26 mouse cellular contexts compared by ENCODE assay signal in the genomic region with DNA sequence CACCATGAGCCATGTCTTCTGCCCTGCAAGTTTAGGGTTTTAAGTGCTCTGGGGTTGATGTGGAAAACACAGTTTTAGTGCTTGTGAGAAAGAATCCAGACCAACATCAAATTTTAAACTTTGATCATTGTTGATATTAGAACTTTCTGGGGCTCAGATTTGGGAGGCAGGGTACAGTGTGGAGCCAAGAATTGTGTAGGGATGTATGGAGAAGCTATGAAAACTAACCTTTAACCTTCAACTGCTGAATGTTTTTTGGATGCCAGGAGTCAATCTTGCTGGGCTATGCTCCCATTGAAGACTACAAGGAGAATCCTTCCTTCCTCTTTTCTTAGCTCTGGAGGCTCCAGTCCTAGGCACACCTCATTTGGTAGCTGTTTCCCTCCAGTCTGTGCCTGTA. TPM values are rescaled to one million over a fixed set of nuclear protein-coding genes. Genes with fewer than 3 reads are reported as not detected.
A peak's percentile ranks its signal among the peaks of the same experiment; 100 is the strongest.
DNase-seq lines count a peak whose midpoint lies in the region; ATAC-seq and TF ChIP-seq lines count a peak whose summit lies in the region.
"Had no signal": no experiment of that assay in that cellular context is flagged by ENCODE, and none has a peak within 500 bp of the region (broad histone marks: within the 10 kb centered on the region; RNA-seq: fewer than 3 reads in every experiment).

No protein-coding gene starts in this region.

- no peak for TF ChIP-seq CTCF in gastrocnemius, adult 2 months (IDR thresholded peaks at IDR 0.05)
- TF ChIP-seq CTCF in bone marrow macrophage, adult 2 months (IDR thresholded peaks at IDR 0.05; ENCODE audit: low read depth, low read length) = no peak

- H3K4me1 ChIP-seq in lung, embryonic 15.5 days = peaks cover 34% of the 10 kb centered on the region; the same call in 1 of the 2 replicates
- H3K4me1 ChIP-seq in bone marrow macrophage, adult 2 months (ENCODE audit: control insufficient read depth, insufficient read depth, low read length) = peaks cover 51% of the 10 kb centered on the region
- H3K4me1 ChIP-seq in hindbrain, embryonic 12.5 days = no peaks in the 10 kb centered on the region
- H3K4me1 ChIP-seq: forebrain, embryonic 10.5 days; forebrain, embryonic 13.5 days had no signal

- no peak overlapping the region for H3K4me3 ChIP-seq in gastrocnemius, adult 2 months
- H3K4me3 ChIP-seq in lung, embryonic 15.5 days = no peak overlapping the region
- H3K4me3 ChIP-seq in bone marrow macrophage, adult 2 months (ENCODE audit: insufficient read depth, low read length) = no peak overlapping the region
- no peak overlapping the region for H3K4me3 ChIP-seq in hindbrain, embryonic 12.5 days
- H3K4me3 ChIP-seq: forebrain, embryonic 10.5 days; forebrain, embryonic 13.5 days; heart, embryonic 12.5 days; heart, embryonic 15.5 days; hindbrain, embryonic 10.5 days had no signal

- no peak overlapping the region for H3K4me2 ChIP-seq in lung, embryonic 15.5 days
- no peak overlapping the region for H3K4me2 ChIP-seq in hindbrain, embryonic 12.5 days (replicated peaks)
- H3K4me2 ChIP-seq: forebrain, embryonic 13.5 days; heart, embryonic 12.5 days; heart, embryonic 15.5 days; hindbrain, embryonic 14.5 days had no signal

- no peaks in the 10 kb centered on the region for H3K9me3 ChIP-seq in lung, embryonic 15.5 days
- H3K9me3 ChIP-seq in hindbrain, embryonic 12.5 days (replicated peaks) = no peaks in the 10 kb centered on the region
- H3K9me3 ChIP-seq: forebrain, embryonic 10.5 days; forebrain, embryonic 13.5 days; heart, embryonic 12.5 days; heart, embryonic 15.5 days; hindbrain, embryonic 10.5 days had no signal

- no peak overlapping the region for H3K9ac ChIP-seq in lung, embryonic 15.5 days
- H3K9ac ChIP-seq in hindbrain, embryonic 12.5 days = no peak overlapping the region
- H3K9ac ChIP-seq: forebrain, embryonic 13.5 days; heart, embryonic 12.5 days; heart, embryonic 15.5 days; hindbrain, embryonic 14.5 days had no signal

- peak overlapping the region; percentile 81; the same call in 1 of the 2 replicates for H3K27ac ChIP-seq in gastrocnemius, adult 2 months
- H3K27ac ChIP-seq in lung, embryonic 15.5 days = peak overlapping the region; percentile 72
- 0 out of 2 replicates have a peak overlapping the region, but pooled peaks have one; percentile 65 for H3K27ac ChIP-seq in bone marrow macrophage, adult 2 months (ENCODE audit: insufficient read depth, low read depth, low read length)
- H3K27ac ChIP-seq in hindbrain, embryonic 12.5 days = no peak overlapping the region
- H3K27ac ChIP-seq: forebrain, embryonic 10.5 days; forebrain, embryonic 13.5 days; heart, embryonic 15.5 days; hindbrain, embryonic 10.5 days; hindbrain, embryonic 14.5 days had no signal

- no peak for DNase-seq in gastrocnemius, adult 2 months
- no peak for DNase-seq in gastrocnemius, adult 8-10 months (ENCODE audit: low spot score in 2 of 2)
- DNase-seq in lung, postnatal 36 days = no peak
- DNase-seq: adrenal gland, adult 8-10 months; adrenal gland, postnatal 25 days; cerebellum, adult 18-20 months; cerebellum, adult 9-10 months; cerebellum, postnatal 14 days; embryo, embryonic 11 days; gastrocnemius, postnatal 25 days; heart, adult 18-20 months; heart, postnatal 10 days; heart, postnatal 36 days had no signal

- peaks cover 25% of the 10 kb centered on the region for H3K36me3 ChIP-seq in lung, embryonic 15.5 days
- peaks cover 27% of the 10 kb centered on the region for H3K36me3 ChIP-seq in hindbrain, embryonic 12.5 days

- peak; percentile 73; the same call in 1 of the 2 replicates for ATAC-seq in lung, embryonic 15.5 days (ENCODE audit: borderline replicate concordance, extremely low read depth, low FRiP score, low TSS enrichment)
- no peak for ATAC-seq in hindbrain, embryonic 12.5 days (ENCODE audit: low FRiP score)
- ATAC-seq: activated CD4-positive, CD25-positive, alpha-beta regulatory T cell, adult 4 months; forebrain, embryonic 13.5 days; forebrain, embryonic 16.5 days; hindbrain, postnatal 0 days; inflammation-experienced regulatory T-cells, adult 6 months had no signal

- no peaks in the 10 kb centered on the region for H3K27me3 ChIP-seq in lung, embryonic 15.5 days
- no peaks in the 10 kb centered on the region for H3K27me3 ChIP-seq in hindbrain, embryonic 12.5 days
- H3K27me3 ChIP-seq: forebrain, embryonic 13.5 days; heart, embryonic 12.5 days; heart, embryonic 15.5 days had no signal

- intact Hi-C loops in gastrocnemius, adult 2 months (cut with DNase I) = no loop called here

- TF ChIP-seq POLR2A in bone marrow macrophage, adult 2 months (IDR thresholded peaks at IDR 0.05; ENCODE audit: borderline replicate concordance, low read depth, low read length) = no peak

RNA-seq across cellular contexts. Expression of gene Mgrn1, which starts 20.5 kb away (rescaled TPM):
- 10 to 100 TPM; 53.5 to 66.1 TPM for total RNA-seq in gastrocnemius, adult 2 months (2021)
- total RNA-seq in gastrocnemius, adult 8-10 months (2022) = 10 to 100 TPM; 52.1 to 66.7 (median 55.3) TPM
- polyA plus RNA-seq in lung, embryonic 15.5 days (2015; fragmentation: Nextera tagmentation; extraction: Ambion mirVana) = 88.1 and 93.0 TPM in 2 replicates
- polyA plus RNA-seq in bone marrow macrophage, adult 2 months (2012; ENCODE audit: insufficient read depth, insufficient read length, missing spikeins) = 66.4 and 75.4 TPM in 2 replicates
- 91.1 and 94.0 TPM in 2 replicates for polyA plus RNA-seq in hindbrain, embryonic 12.5 days (2016; fragmentation: Nextera tagmentation; extraction: Ambion mirVana)

RNA-seq across cellular contexts. Expression of gene Ubald1, which starts 26.4 kb away (rescaled TPM):
- 10 to 100 TPM; 30.3 to 44.8 TPM for total RNA-seq in gastrocnemius, adult 2 months (2021)
- 10 to 100 TPM; 28.6 to 40.8 (median 34.3) TPM for total RNA-seq in gastrocnemius, adult 8-10 months (2022)
- 35.7 TPM in 2 replicates for polyA plus RNA-seq in lung, embryonic 15.5 days (2015; fragmentation: Nextera tagmentation; extraction: Ambion mirVana)
- polyA plus RNA-seq in bone marrow macrophage, adult 2 months (2012; ENCODE audit: insufficient read depth, insufficient read length, missing spikeins) = 68.4 and 72.6 TPM in 2 replicates
- polyA plus RNA-seq in hindbrain, embryonic 12.5 days (2016; fragmentation: Nextera tagmentation; extraction: Ambion mirVana) = 38.8 and 40.6 TPM in 2 replicates

RNA-seq across cellular contexts. Expression of gene Nudt16l1, which starts 32.0 kb away (rescaled TPM):
- 10 to 100 TPM; 10.5 to 13.7 TPM for total RNA-seq in gastrocnemius, adult 2 months (2021)
- 10 to 100 TPM; 10.0 to 12.9 (median 12.7) TPM for total RNA-seq in gastrocnemius, adult 8-10 months (2022)
- polyA plus RNA-seq in lung, embryonic 15.5 days (2015; fragmentation: Nextera tagmentation; extraction: Ambion mirVana) = 150 and 167 TPM in 2 replicates
- polyA plus RNA-seq in bone marrow macrophage, adult 2 months (2012; ENCODE audit: insufficient read depth, insufficient read length, missing spikeins) = 44.3 and 55.0 TPM in 2 replicates
- 121 and 134 TPM in 2 replicates for polyA plus RNA-seq in hindbrain, embryonic 12.5 days (2016; fragmentation: Nextera tagmentation; extraction: Ambion mirVana)

RNA-seq across cellular contexts. Expression of gene Anks3, which starts 57.4 kb away (rescaled TPM):
- 10 to 100 TPM; 12.8 to 16.7 TPM for total RNA-seq in gastrocnemius, adult 2 months (2021)
- total RNA-seq in gastrocnemius, adult 8-10 months (2022) = 10 to 100 TPM in 3 of 4 experiments, 1 to 10 TPM in 1; 8.1 to 14.2 (median 12.0) TPM
- polyA plus RNA-seq in lung, embryonic 15.5 days (2015; fragmentation: Nextera tagmentation; extraction: Ambion mirVana) = 54.1 and 56.2 TPM in 2 replicates
- 44.1 and 44.2 TPM in 2 replicates for polyA plus RNA-seq in bone marrow macrophage, adult 2 months (2012; ENCODE audit: insufficient read depth, insufficient read length, missing spikeins)
- 66.7 and 68.0 TPM in 2 replicates for polyA plus RNA-seq in hindbrain, embryonic 12.5 days (2016; fragmentation: Nextera tagmentation; extraction: Ambion mirVana)
